Mouse (Mus musculus) heart, postnatal 36 days (tissue): ENCODE measurements around the gene Try10. TPM values are rescaled to one million over a fixed set of nuclear protein-coding genes. Genes with fewer than 3 reads are reported as not detected.
"Not testable (repeated sequence)": the region's sequence is repeated elsewhere in the genome, so short reads cannot be mapped to it uniquely, and the experiment has no call there.

Experiments
- DNase-seq, 2 experiments: peaks; one replicate each; pipeline ENCODE4 v3.0.0; 2021 to 2022
- intact Hi-C: fragments of 180-260 bp; cut with DNase I; formaldehyde crosslinking; loops from one replicate; pipeline ENCODE4 v1.15.1; 2025
- total RNA-seq, 2 experiments: library from RNA; stranded (reverse); gene quantifications; 2 replicates each; pipeline ENCODE4 v1.2.3; 2021

The Try10 gene
- not detected for total RNA-seq

GRCm38 (mm10) chr6:41353932-41354331, at the start of gene Try10:
Try10 (plus strand) TSS chr6:41354105.
- DNase-seq = no peak
- intact Hi-C loops = loop anchor here (2.0 kb wide), 1 partner anchor 65 kb away; no protein-coding TSS in a partner anchor

- intact Hi-C loops, DNase-seq: not testable (repeated sequence)
Measured at GRCm38 (mm10) chr6:41316741-41317140, 37.2 kb upstream of the Try10 start, which contains the start of gene Try5. Try5 (minus strand) TSS chr6:41316841.

- intact Hi-C loops, DNase-seq: not testable (repeated sequence)
Measured at GRCm38 (mm10) chr6:41373772-41374171, 19.9 kb downstream of the Try10 start.

GRCm38 (mm10) chr6:41377578-41377977, 23.7 kb downstream of the Try10 start, which contains the start of gene Prss3:
Prss3 (minus strand) TSS chr6:41377678.
- DNase-seq = not testable (repeated sequence)
- intact Hi-C loops = loop anchor here (5.0 kb wide), 1 partner anchor 70 kb away; the partner anchor contains the start of gene Gm10334

GRCm38 (mm10) chr6:41386781-41387180, 32.9 kb downstream of the Try10 start:
- DNase-seq = no peak
- intact Hi-C loops = no loop called here

- intact Hi-C loops = loop anchor here (5.0 kb wide), 1 partner anchor 66 kb away; the partner anchor contains the start of gene Prss1
- DNase-seq = not testable (repeated sequence)
Measured at GRCm38 (mm10) chr6:41391640-41392039, 37.7 kb downstream of the Try10 start.

- DNase-seq = not testable (repeated sequence)
- intact Hi-C loops = loop anchor here (5.0 kb wide), 1 partner anchor 65 kb away; the partner anchor contains the start of gene Prss1
Measured at GRCm38 (mm10) chr6:41392056-41392455, 38.2 kb downstream of the Try10 start, which contains the start of gene Gm5771. Gm5771 (plus strand) TSS chr6:41392356.

Other genes starting within 250 kb of the Try10 start
- gene Try4, start 51.8 kb upstream of the Try10 start, total RNA-seq = not detected
- gene Try5, start 37.3 kb upstream of the Try10 start, total RNA-seq = not detected
- gene Prss3, start 23.6 kb downstream of the Try10 start, total RNA-seq = not detected
- gene Gm5771, start 38.3 kb downstream of the Try10 start, total RNA-seq = not detected
- gene Gm10334, start 92.0 kb downstream of the Try10 start, total RNA-seq = not detected
- gene Prss1, start 104.8 kb downstream of the Try10 start, total RNA-seq = not detected
- gene Prss2, start 167.7 kb downstream of the Try10 start, total RNA-seq = not detected